ENCODE assay signal across 9 mouse cellular contexts in genomic region chr8:22228621-22229020, GRCm38 (mm10). TPM values are rescaled to one million over a fixed set of nuclear protein-coding genes. Genes with fewer than 3 reads are reported as not detected.
DNase-seq lines count a peak whose midpoint lies in the region; ATAC-seq lines count a peak whose summit lies in the region.
"Had no signal": no experiment of that assay in that cellular context is flagged by ENCODE, and none has a peak within 500 bp of the region (broad histone marks: within the 10 kb centered on the region; RNA-seq: fewer than 3 reads in every experiment).

No protein-coding gene starts in this region.

- no peak overlapping the region for H3K27ac ChIP-seq in hindbrain, embryonic 13.5 days
- H3K27ac ChIP-seq in hindbrain, embryonic 16.5 days (ENCODE audit: low read depth, low read length): no peak overlapping the region
- H3K27ac ChIP-seq in kidney, embryonic 16.5 days (ENCODE audit: low read length): peak overlapping the region; percentile 52
- H3K27ac ChIP-seq: limb, embryonic 12.5 days had no signal

- peaks cover 9% of the 10 kb centered on the region for H3K4me1 ChIP-seq in hindbrain, embryonic 13.5 days (replicated peaks)
- H3K4me1 ChIP-seq in hindbrain, embryonic 16.5 days (ENCODE audit: control insufficient read depth, insufficient read depth, low read depth, low read length): no peaks in the 10 kb centered on the region
- peaks cover 3% of the 10 kb centered on the region; the same call in 1 of the 2 replicates for H3K4me1 ChIP-seq in kidney, embryonic 16.5 days (ENCODE audit: insufficient read depth, low read length)
- H3K4me1 ChIP-seq: limb, embryonic 12.5 days had no signal

- H3K4me3 ChIP-seq in hindbrain, embryonic 13.5 days: no peak overlapping the region
- H3K4me3 ChIP-seq in hindbrain, embryonic 16.5 days (ENCODE audit: low read length): no peak overlapping the region; the same call in 1 of the 2 replicates
- H3K4me3 ChIP-seq in kidney, embryonic 16.5 days (ENCODE audit: low read length): peak overlapping the region; percentile 62
- H3K4me3 ChIP-seq: limb, embryonic 12.5 days had no signal

- no peaks in the 10 kb centered on the region for H3K9me3 ChIP-seq in hindbrain, embryonic 13.5 days
- no peaks in the 10 kb centered on the region for H3K9me3 ChIP-seq in hindbrain, embryonic 16.5 days (ENCODE audit: control insufficient read depth, low read length)
- no peaks in the 10 kb centered on the region for H3K9me3 ChIP-seq in kidney, embryonic 16.5 days (ENCODE audit: low read length)
- H3K9me3 ChIP-seq: limb, embryonic 12.5 days had no signal

- peak; percentile 16 for DNase-seq in retina, postnatal 1 day
- no peak for DNase-seq in cerebellum, postnatal 25 days
- DNase-seq in right cerebral cortex, postnatal 36 days (ENCODE audit: low spot score in 2 of 2): no peak
- no peak for DNase-seq in cerebellum, adult 11-12 months

- H3K27me3 ChIP-seq in hindbrain, embryonic 13.5 days: peaks cover 24% of the 10 kb centered on the region
- H3K27me3 ChIP-seq in hindbrain, embryonic 16.5 days (replicated peaks; ENCODE audit: control insufficient read depth, insufficient read depth, low read length): peaks cover 4% of the 10 kb centered on the region
- no peaks in the 10 kb centered on the region for H3K27me3 ChIP-seq in kidney, embryonic 16.5 days (ENCODE audit: insufficient read depth, low read length)

- 0 out of 2 replicates have a peak overlapping the region, but pooled peaks have one; percentile 88 for H3K4me2 ChIP-seq in hindbrain, embryonic 13.5 days
- no peak overlapping the region for H3K4me2 ChIP-seq in hindbrain, embryonic 16.5 days (ENCODE audit: low read length)
- H3K4me2 ChIP-seq in kidney, embryonic 16.5 days (replicated peaks; ENCODE audit: low read depth, low read length): peak overlapping the region; percentile 92
- H3K4me2 ChIP-seq: limb, embryonic 12.5 days had no signal

- WGBS in hindbrain, embryonic 13.5 days: 40% methylated on average over 7 of the region's 7 CpGs
- 34% methylated on average over 7 of the region's 7 CpGs for WGBS in hindbrain, embryonic 16.5 days
- WGBS in kidney, embryonic 16.5 days: 45% methylated on average over 7 of the region's 7 CpGs

- H3K9ac ChIP-seq in hindbrain, embryonic 13.5 days: no peak overlapping the region
- no peak overlapping the region for H3K9ac ChIP-seq in hindbrain, embryonic 16.5 days (ENCODE audit: low read depth, low read length)
- peak overlapping the region; percentile 29; the same call in 1 of the 2 replicates for H3K9ac ChIP-seq in kidney, embryonic 16.5 days (replicated peaks; ENCODE audit: low read length)
- H3K9ac ChIP-seq: limb, embryonic 12.5 days had no signal

- ATAC-seq in hindbrain, embryonic 13.5 days (ENCODE audit: low FRiP score): no peak
- ATAC-seq in hindbrain, embryonic 16.5 days: no peak
- peak; percentile 70 for ATAC-seq in common myeloid progenitor, adult 5-6 weeks (replicated peaks; ENCODE audit: low read depth, poor library complexity, severe bottlenecking)
- ATAC-seq in kidney, embryonic 16.5 days (ENCODE audit: low FRiP score, low TSS enrichment): no peak; the same call in 1 of the 2 replicates

- peaks cover 6% of the 10 kb centered on the region for H3K36me3 ChIP-seq in hindbrain, embryonic 13.5 days
- H3K36me3 ChIP-seq in hindbrain, embryonic 16.5 days (ENCODE audit: control insufficient read depth, insufficient read depth, low read length): no peaks in the 10 kb centered on the region
- H3K36me3 ChIP-seq in kidney, embryonic 16.5 days (ENCODE audit: insufficient read depth, low read length): peaks cover under 1% of the 10 kb centered on the region; the same call in 1 of the 2 replicates

RNA-seq across cellular contexts. Expression of gene Thsd1, which starts 1.5 kb away (rescaled TPM):
- 8.3 and 8.5 TPM in 2 replicates for polyA plus RNA-seq in hindbrain, embryonic 13.5 days (2015; fragmentation: Nextera tagmentation; extraction: Ambion mirVana)
- 7.1 and 10.5 TPM in 2 replicates for polyA plus RNA-seq in hindbrain, embryonic 16.5 days (2015; fragmentation: Nextera tagmentation; extraction: Ambion mirVana)
- 4.9 and 6.0 TPM in 2 replicates for total RNA-seq in common myeloid progenitor, adult 5-6 weeks (2017)
- 18.1 and 18.7 TPM in 2 replicates for polyA plus RNA-seq in kidney, embryonic 16.5 days (2015; fragmentation: Nextera tagmentation; extraction: Ambion mirVana)

RNA-seq across cellular contexts. Expression of gene Vps36, which starts 36.0 kb away (rescaled TPM):
- 42.1 and 42.3 TPM in 2 replicates for polyA plus RNA-seq in hindbrain, embryonic 13.5 days (2015; fragmentation: Nextera tagmentation; extraction: Ambion mirVana)
- polyA plus RNA-seq in hindbrain, embryonic 16.5 days (2015; fragmentation: Nextera tagmentation; extraction: Ambion mirVana): 41.4 and 44.3 TPM in 2 replicates
- total RNA-seq in common myeloid progenitor, adult 5-6 weeks (2017): 39.9 and 43.4 TPM in 2 replicates
- 35.8 and 39.5 TPM in 2 replicates for polyA plus RNA-seq in kidney, embryonic 16.5 days (2015; fragmentation: Nextera tagmentation; extraction: Ambion mirVana)

RNA-seq across cellular contexts. Expression of gene Ckap2, which starts 43.0 kb away (rescaled TPM):
- polyA plus RNA-seq in hindbrain, embryonic 13.5 days (2015; fragmentation: Nextera tagmentation; extraction: Ambion mirVana): 16.9 and 19.1 TPM in 2 replicates
- 12.8 and 15.5 TPM in 2 replicates for polyA plus RNA-seq in hindbrain, embryonic 16.5 days (2015; fragmentation: Nextera tagmentation; extraction: Ambion mirVana)
- total RNA-seq in common myeloid progenitor, adult 5-6 weeks (2017): 52.3 and 54.7 TPM in 2 replicates
- 38.5 and 40.6 TPM in 2 replicates for polyA plus RNA-seq in kidney, embryonic 16.5 days (2015; fragmentation: Nextera tagmentation; extraction: Ambion mirVana)

RNA-seq across cellular contexts. Expression of gene Tpte, which starts 54.6 kb away (rescaled TPM):
- not detected in 2 replicates for polyA plus RNA-seq in hindbrain, embryonic 13.5 days (2015; fragmentation: Nextera tagmentation; extraction: Ambion mirVana)
- not detected in 2 replicates for polyA plus RNA-seq in hindbrain, embryonic 16.5 days (2015; fragmentation: Nextera tagmentation; extraction: Ambion mirVana)
- not detected in 2 replicates for total RNA-seq in common myeloid progenitor, adult 5-6 weeks (2017)
- 0.06 TPM in 1 of 2 replicates, not detected in the other for polyA plus RNA-seq in kidney, embryonic 16.5 days (2015; fragmentation: Nextera tagmentation; extraction: Ambion mirVana)
- polyA plus RNA-seq: limb, embryonic 12.5 days had no signal
